Mouse (Mus musculus): ENCODE measurements around the gene Ddx3x. TPM values are rescaled to one million over a fixed set of nuclear protein-coding genes. Genes with fewer than 3 reads are reported as not detected.

Ddx3x gene
- total RNA-seq (2023): 537 to 579 TPM (median 556 TPM) in 4 replicates

GRCm38 (mm10) chrX:13280409-13281328 is at the start of gene Ddx3x:
Gene Ddx3x, plus strand, starts transcription at chrX:13280970.

Other genes starting within 250 kb of the Ddx3x start
- 109 to 123 TPM (median 112 TPM) in 4 replicates for gene Usp9x, start 209.5 kb upstream of the Ddx3x start, total RNA-seq (2023)
- gene Nyx, start 185.1 kb downstream of the Ddx3x start, total RNA-seq (2023): 0.15 to 0.55 TPM (median 0.22 TPM) in 4 replicates

Data from B cell, adult 62 days (primary cell).